Comparison of ENCODE assay signal across 9 mouse cellular contexts in the genomic region with DNA sequence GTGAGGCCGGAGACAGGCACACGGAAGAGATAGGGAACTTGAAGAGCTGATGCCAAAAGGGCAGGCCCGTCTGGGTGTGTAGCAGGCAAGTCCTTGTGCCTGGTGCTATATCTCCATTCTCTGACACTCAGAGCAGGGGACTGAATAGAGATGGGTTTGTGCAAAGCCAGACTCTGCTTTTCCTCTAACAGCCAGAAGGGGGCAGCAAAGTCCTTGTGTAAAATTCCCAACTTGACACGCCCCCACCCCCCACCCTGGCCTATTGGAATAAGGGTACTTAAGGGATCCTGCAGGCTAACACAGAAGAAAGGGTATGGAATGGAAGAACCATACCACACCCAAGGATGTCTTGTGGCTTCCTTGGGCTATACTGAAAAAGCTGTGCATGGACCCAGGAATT. TPM values are rescaled to one million over a fixed set of nuclear protein-coding genes. Genes with fewer than 3 reads are reported as not detected.
DNase-seq lines count a peak whose midpoint lies in the region; ATAC-seq and TF ChIP-seq lines count a peak whose summit lies in the region.
"Had no signal": no experiment of that assay in that cellular context is flagged by ENCODE, and none has a peak within 500 bp of the region (broad histone marks: within the 10 kb centered on the region; RNA-seq: fewer than 3 reads in every experiment).

No protein-coding gene starts in this region.

- DNase-seq in layer of hippocampus, adult 11-12 months (ENCODE audit: low spot score), result peak; percentile 74
- no peak for DNase-seq in layer of hippocampus, postnatal 36 days
- DNase-seq in hindlimb bud, embryonic 11.5 days (ENCODE audit: extremely low spot score, low read depth, low spot score), result peak; percentile 56
- DNase-seq in left cerebral cortex, postnatal 4 days, result peak; percentile 58
- DNase-seq in midbrain, postnatal 0 days (ENCODE audit: low spot score), result peak; percentile 90
- peak; percentile 48 for DNase-seq in thymus, postnatal 4 days

- H3K27me3 ChIP-seq in forebrain, embryonic 13.5 days, result peaks cover 2% of the 10 kb centered on the region; the same call in 1 of the 2 replicates
- H3K27me3 ChIP-seq in midbrain, postnatal 0 days (ENCODE audit: insufficient read depth, low read length), result no peaks in the 10 kb centered on the region

- H3K9me3 ChIP-seq in forebrain, embryonic 13.5 days (replicated peaks), result no peaks in the 10 kb centered on the region
- H3K9me3 ChIP-seq in midbrain, postnatal 0 days (ENCODE audit: low read length), result no peaks in the 10 kb centered on the region
- H3K9me3 ChIP-seq: embryonic facial prominence, embryonic 12.5 days had no signal

- H3K4me1 ChIP-seq in brown adipose tissue, adult 24 weeks (ENCODE audit: control insufficient read depth, insufficient read depth, insufficient read length, low read length), result peaks cover 7% of the 10 kb centered on the region; the same call in 1 of the 2 replicates
- H3K4me1 ChIP-seq in forebrain, embryonic 13.5 days, result peaks cover 21% of the 10 kb centered on the region
- H3K4me1 ChIP-seq in midbrain, postnatal 0 days (ENCODE audit: insufficient read depth, low read length), result peaks cover 6% of the 10 kb centered on the region; the same call in 1 of the 2 replicates

- WGBS in forebrain, embryonic 13.5 days, result 16% methylated on average over 4 of the region's 4 CpGs
- WGBS in midbrain, postnatal 0 days, result 18% methylated on average over 4 of the region's 4 CpGs

- peak; percentile 59 for ATAC-seq in forebrain, embryonic 13.5 days
- peak; percentile 55 for ATAC-seq in midbrain, postnatal 0 days (ENCODE audit: low FRiP score)

- intact Hi-C loops in left cerebral cortex, postnatal 4 days (cut with DNase I), result loop anchor here (5.0 kb wide), 1 partner anchor 170 kb away; no protein-coding TSS in a partner anchor

- peak overlapping the region; percentile 80 for H3K27ac ChIP-seq in brown adipose tissue, adult 24 weeks (replicated peaks; ENCODE audit: low read depth, low read length)
- H3K27ac ChIP-seq in forebrain, embryonic 13.5 days, result no peak overlapping the region
- H3K27ac ChIP-seq in midbrain, postnatal 0 days (ENCODE audit: low read depth, low read length), result peak overlapping the region; percentile 4; the same call in 1 of the 2 replicates
- H3K27ac ChIP-seq: embryonic facial prominence, embryonic 12.5 days had no signal

- H3K4me3 ChIP-seq in brown adipose tissue, adult 24 weeks (ENCODE audit: insufficient read depth, low read depth, low read length), result peak overlapping the region; percentile 51
- H3K4me3 ChIP-seq in forebrain, embryonic 13.5 days, result no peak overlapping the region
- H3K4me3 ChIP-seq in midbrain, postnatal 0 days (ENCODE audit: low read depth, low read length), result no peak overlapping the region
- H3K4me3 ChIP-seq: embryonic facial prominence, embryonic 12.5 days had no signal

- peak overlapping the region; percentile 12; the same call in 1 of the 2 replicates for H3K9ac ChIP-seq in forebrain, embryonic 13.5 days
- H3K9ac ChIP-seq in midbrain, postnatal 0 days (replicated peaks; ENCODE audit: low read length, poor library complexity, severe bottlenecking), result no peak overlapping the region
- H3K9ac ChIP-seq: embryonic facial prominence, embryonic 12.5 days had no signal

- no peaks in the 10 kb centered on the region for H3K36me3 ChIP-seq in forebrain, embryonic 13.5 days (ENCODE audit: poor library complexity, severe bottlenecking)
- H3K36me3 ChIP-seq in midbrain, postnatal 0 days (ENCODE audit: insufficient read depth, low read length), result 0 out of 2 replicates have a peak, but pooled peaks cover 7% of the 10 kb centered on the region
- H3K36me3 ChIP-seq: embryonic facial prominence, embryonic 12.5 days had no signal

- TF ChIP-seq CTCF in midbrain, postnatal 0 days (IDR thresholded peaks at IDR 0.05), result peak; percentile 96

- H3K4me2 ChIP-seq in forebrain, embryonic 13.5 days, result no peak overlapping the region
- H3K4me2 ChIP-seq in midbrain, postnatal 0 days (ENCODE audit: low read depth, low read length, poor library complexity, severe bottlenecking), result no peak overlapping the region
- H3K4me2 ChIP-seq: embryonic facial prominence, embryonic 12.5 days had no signal

RNA-seq across cellular contexts. Expression of a gene that starts 22.5 kb away (rescaled TPM):
- 1 to 10 TPM; 3.9 to 5.0 TPM for total RNA-seq in layer of hippocampus, postnatal 36 days (2021)
- 3.3 and 8.0 TPM in 2 replicates for polyA plus RNA-seq in brown adipose tissue, adult 24 weeks (2012; ENCODE audit: insufficient read depth, insufficient read length, missing spikeins)
- 24.7 and 25.4 TPM in 2 replicates for polyA plus RNA-seq in forebrain, embryonic 13.5 days (2015; fragmentation: Nextera tagmentation; extraction: Ambion mirVana)
- total RNA-seq in left cerebral cortex, postnatal 4 days (2021), result 1 to 10 TPM; 7.8 to 8.0 TPM
- 11.7 and 12.4 TPM in 2 replicates for total RNA-seq in midbrain, postnatal 0 days (2014; rRNA removed)
- 12.6 and 14.6 TPM in 2 replicates for polyA plus RNA-seq in midbrain, postnatal 0 days (2015; fragmentation: Nextera tagmentation; extraction: Ambion mirVana)

RNA-seq across cellular contexts. Expression of a gene that starts 30.9 kb away (rescaled TPM):
- total RNA-seq in layer of hippocampus, postnatal 36 days (2021), result 100 to 1,000 TPM; 373 to 394 TPM
- polyA plus RNA-seq in brown adipose tissue, adult 24 weeks (2012; ENCODE audit: insufficient read depth, insufficient read length, missing spikeins), result not detected in 2 replicates
- 5.5 and 8.1 TPM in 2 replicates for polyA plus RNA-seq in forebrain, embryonic 13.5 days (2015; fragmentation: Nextera tagmentation; extraction: Ambion mirVana)
- total RNA-seq in left cerebral cortex, postnatal 4 days (2021), result 10 to 100 TPM; 53.6 to 65.1 TPM
- 42.0 and 42.1 TPM in 2 replicates for total RNA-seq in midbrain, postnatal 0 days (2014; rRNA removed)
- polyA plus RNA-seq in midbrain, postnatal 0 days (2015; fragmentation: Nextera tagmentation; extraction: Ambion mirVana), result 72.0 and 82.5 TPM in 2 replicates

RNA-seq across cellular contexts. Expression of a gene that starts 39.5 kb away (rescaled TPM):
- 10 to 100 TPM; 20.3 to 20.9 TPM for total RNA-seq in layer of hippocampus, postnatal 36 days (2021)
- 1.1 and 1.9 TPM in 2 replicates for polyA plus RNA-seq in brown adipose tissue, adult 24 weeks (2012; ENCODE audit: insufficient read depth, insufficient read length, missing spikeins)
- polyA plus RNA-seq in forebrain, embryonic 13.5 days (2015; fragmentation: Nextera tagmentation; extraction: Ambion mirVana), result 9.3 and 13.4 TPM in 2 replicates
- total RNA-seq in left cerebral cortex, postnatal 4 days (2021), result 10 to 100 TPM; 39.0 to 39.2 TPM
- 20.2 and 24.1 TPM in 2 replicates for total RNA-seq in midbrain, postnatal 0 days (2014; rRNA removed)
- 11.4 and 12.2 TPM in 2 replicates for polyA plus RNA-seq in midbrain, postnatal 0 days (2015; fragmentation: Nextera tagmentation; extraction: Ambion mirVana)

Comparison
In these comparisons a context has a peak if more than half of its experiments do, and no peak if none do; other contexts are left out.
1. DNase-seq: peak in layer of hippocampus, adult 11-12 months (single experiment), hindlimb bud, embryonic 11.5 days (single experiment), left cerebral cortex, postnatal 4 days (single experiment), midbrain, postnatal 0 days (single experiment) and thymus, postnatal 4 days (single experiment); none in layer of hippocampus, postnatal 36 days (0 of 2).